Mouse (Mus musculus) thymus, adult 2 months (tissue): ENCODE measurements around the gene Plin1. TPM values are rescaled to one million over a fixed set of nuclear protein-coding genes. Genes with fewer than 3 reads are reported as not detected.

Experiments used
- DNase-seq: peaks from one replicate; pipeline ENCODE4 v3.0.0; 2021
- H3K27ac ChIP-seq: fragments of 200-500 bp; 2 replicates; pipeline ENCODE4 v1.5.1; 2012; ENCODE audit warnings: low read length, control low read depth; ENCODE audit not compliant: control insufficient read depth, insufficient read depth
- H3K27me3 ChIP-seq: fragments of 200-500 bp; 2 replicates; pipeline ENCODE4 v1.6.1; 2012; ENCODE audit warnings: mild to moderate bottlenecking, low read length, moderate library complexity, mixed read lengths; ENCODE audit not compliant: control insufficient read depth, insufficient read depth
- H3K36me3 ChIP-seq: fragments of 200-500 bp; 2 replicates; pipeline ENCODE4 v1.6.1; 2012; ENCODE audit warnings: mild to moderate bottlenecking, low read length, moderate library complexity; ENCODE audit not compliant: control insufficient read depth, insufficient read depth
- H3K4me1 ChIP-seq: fragments of 200-500 bp; replicated peaks from 2 replicates; pipeline ENCODE4 v1.6.1; 2012; ENCODE audit warnings: low read length; ENCODE audit not compliant: control insufficient read depth, insufficient read depth
- H3K4me3 ChIP-seq: fragments of 200-500 bp; 2 replicates; pipeline ENCODE4 v1.5.1; 2012; ENCODE audit warnings: mild to moderate bottlenecking, low read length, control low read depth, moderate library complexity; ENCODE audit not compliant: control insufficient read depth, insufficient read depth
- CTCF ChIP-seq: fragments of 200-500 bp; IDR thresholded peaks from 2 replicates; pipeline ENCODE4 v1.5.1; 2012; ENCODE audit warnings: mild to moderate bottlenecking, control low read depth, low read length, moderate library complexity, borderline replicate concordance; ENCODE audit not compliant: control insufficient read depth, poor library complexity, insufficient read depth; ENCODE audit errors: extremely low read depth
- POLR2A ChIP-seq: fragments of 200-500 bp; IDR thresholded peaks from 2 replicates; pipeline ENCODE4 v1.6.1; 2012; ENCODE audit warnings: mild to moderate bottlenecking, low read length, control low read depth, moderate library complexity; ENCODE audit not compliant: control insufficient read depth, poor library complexity, insufficient read depth; ENCODE audit errors: extremely low read depth
- WGBS: fragments of 180-500 bp; shearing (Covaris S2); methylation state at CpG from one replicate; pipeline ENCODE4 v1.1.7; 2018; 5-methylcytosine and 5-hydroxymethylcytosine counted together
- polyA plus RNA-seq: library from polyadenylated mRNA; depleted of rRNA; stranded (reverse); fragments of >200 nt; gene quantifications from 2 replicates; pipeline ENCODE4 v1.2.3, GENCODE M21; 2012; rRNA removed

Plin1 gene
- polyA plus RNA-seq, 1 experiment: 64.4 TPM

- WGBS: 97% methylated on average over 16 of the region's 16 CpGs
- Histone ChIP-seq H3K4me3 (no peak overlapping the region), H3K27me3 (no peaks in the 10 kb centered on the region), H3K4me1 (no peaks in the 10 kb centered on the region), H3K36me3 (peaks cover 13% of the 10 kb centered on the region; the same call in 1 of the 2 replicates), H3K27ac (no peak overlapping the region)
- DNase-seq: no peak
- TF ChIP-seq CTCF (no peak), POLR2A (no peak)
These were observed 29.9 kb downstream of the Plin1 start for GRCm38 (mm10) chr7:79702755-79703154.

GRCm38 (mm10) chr7:79696495-79696894 lies 36.2 kb downstream of the Plin1 start:
- Histone ChIP-seq H3K36me3 (peaks cover 43% of the 10 kb centered on the region), H3K27ac (no peak overlapping the region), H3K4me1 (no peaks in the 10 kb centered on the region), H3K27me3 (no peaks in the 10 kb centered on the region), H3K4me3 (no peak overlapping the region)
- 93% methylated on average over 8 of the region's 8 CpGs for WGBS
- DNase-seq: no peak
- TF ChIP-seq CTCF: no peak

GRCm38 (mm10) chr7:79680231-79680630 lies 52.5 kb downstream of the Plin1 start:
- WGBS: 97% methylated on average over 2 of the region's 2 CpGs
- Histone ChIP-seq H3K36me3 (peaks cover 59% of the 10 kb centered on the region), H3K4me3 (no peak overlapping the region), H3K27me3 (no peaks in the 10 kb centered on the region), H3K27ac (no peak overlapping the region), H3K4me1 (no peaks in the 10 kb centered on the region)
- DNase-seq: no peak
- TF ChIP-seq POLR2A (no peak), CTCF (no peak)

GRCm38 (mm10) chr7:79679186-79679585 lies 53.5 kb downstream of the Plin1 start:
- no peak for TF ChIP-seq CTCF
- TF ChIP-seq POLR2A: no peak
- Histone ChIP-seq H3K27ac (no peak overlapping the region), H3K36me3 (peaks cover 62% of the 10 kb centered on the region), H3K4me3 (no peak overlapping the region), H3K27me3 (no peaks in the 10 kb centered on the region), H3K4me1 (no peaks in the 10 kb centered on the region)
- peak; percentile 26 for DNase-seq

- no peak for TF ChIP-seq CTCF
- no peak for TF ChIP-seq POLR2A
- 98% methylated on average over 4 of the region's 4 CpGs for WGBS
These were observed 61.7 kb downstream of the Plin1 start for GRCm38 (mm10) chr7:79670900-79671604.

More at GRCm38 (mm10) chr7:79670900-79671604, 61.7 kb downstream of the Plin1 start:
- no peak overlapping the region for H3K27ac ChIP-seq
- DNase-seq: no peak
- H3K36me3 ChIP-seq: peaks cover 56% of the 10 kb centered on the region
- H3K27me3 ChIP-seq: no peaks in the 10 kb centered on the region
- H3K4me1 ChIP-seq: no peaks in the 10 kb centered on the region
- H3K4me3 ChIP-seq: no peak overlapping the region

Other genes starting within 250 kb of the Plin1 start
- 0.56 and 1.2 TPM in 2 replicates for gene Rhcg, start 115.2 kb downstream of the Plin1 start, polyA plus RNA-seq
- gene Ticrr, start 72.7 kb downstream of the Plin1 start, polyA plus RNA-seq: 7.7 and 12.0 TPM in 2 replicates
- gene Kif7, start 17.2 kb downstream of the Plin1 start, polyA plus RNA-seq: 5.7 and 6.3 TPM in 2 replicates
- gene Pex11a, start 10.2 kb upstream of the Plin1 start, polyA plus RNA-seq: 5.0 and 8.1 TPM in 2 replicates
- gene Wdr93, start 10.3 kb upstream of the Plin1 start, polyA plus RNA-seq: 0.22 and 0.24 TPM in 2 replicates
- gene Mesp1, start 60.9 kb upstream of the Plin1 start, polyA plus RNA-seq: 0.45 and 0.62 TPM in 2 replicates
- gene Mesp2, start 77.8 kb upstream of the Plin1 start, polyA plus RNA-seq: 0.41 and 0.47 TPM in 2 replicates
- 15.9 and 20.6 TPM in 2 replicates for gene Anpep, start 128.2 kb upstream of the Plin1 start, polyA plus RNA-seq
- gene Ap3s2, start 187.7 kb upstream of the Plin1 start, polyA plus RNA-seq: 21.7 and 22.4 TPM in 2 replicates
- 4.6 and 5.4 TPM in 2 replicates for gene Arpin, start 202.5 kb upstream of the Plin1 start, polyA plus RNA-seq